Mouse (Mus musculus): ENCODE measurements around the gene Adgre1.
A peak's percentile ranks its signal among the peaks of the same experiment; 100 is the strongest.
"Not testable (repeated sequence)": the region's sequence is repeated elsewhere in the genome, so short reads cannot be mapped to it uniquely, and the experiment has no call there.

Adgre1 gene

GRCm38 (mm10) chr17:57358441-57358840 is at the start of gene Adgre1:
Adgre1 (plus strand) TSS chr17:57358691.
- no peak for DNase-seq

- no peak for DNase-seq
These were observed 46.7 kb upstream of the Adgre1 start for GRCm38 (mm10) chr17:57311801-57312200.

- DNase-seq, result no peak
These were observed 30.9 kb upstream of the Adgre1 start for GRCm38 (mm10) chr17:57327615-57328014.

- DNase-seq, result no peak
These were observed 29.5 kb upstream of the Adgre1 start for GRCm38 (mm10) chr17:57328944-57329343.

- no peak for DNase-seq
These were observed 27.5 kb upstream of the Adgre1 start for GRCm38 (mm10) chr17:57330993-57331392.

GRCm38 (mm10) chr17:57332241-57332640 is 26.2 kb upstream of the Adgre1 start:
- DNase-seq, result no peak

- no peak for DNase-seq
These were observed 24.3 kb upstream of the Adgre1 start for GRCm38 (mm10) chr17:57334001-57334760.

- peak; percentile 81 to 87 for DNase-seq
These were observed 23.7 kb upstream of the Adgre1 start for GRCm38 (mm10) chr17:57334761-57335150.

GRCm38 (mm10) chr17:57335194-57335593 is 23.3 kb upstream of the Adgre1 start:
- not testable (repeated sequence) for DNase-seq

GRCm38 (mm10) chr17:57335673-57336303 is 22.7 kb upstream of the Adgre1 start:
- peak; percentile 84 to 87 for DNase-seq

- DNase-seq, result no peak
These were observed 20.5 kb upstream of the Adgre1 start for GRCm38 (mm10) chr17:57337996-57338395.

- no peak for DNase-seq
These were observed 19.2 kb upstream of the Adgre1 start for GRCm38 (mm10) chr17:57339298-57339697.

GRCm38 (mm10) chr17:57341568-57341967 is 16.9 kb upstream of the Adgre1 start:
- DNase-seq, result no peak

- no peak for DNase-seq
These were observed 14.3 kb upstream of the Adgre1 start for GRCm38 (mm10) chr17:57344029-57344707.

GRCm38 (mm10) chr17:57347017-57347416 is 11.5 kb upstream of the Adgre1 start:
- no peak for DNase-seq

GRCm38 (mm10) chr17:57347781-57348180 is 10.7 kb upstream of the Adgre1 start:
- no peak for DNase-seq

- DNase-seq, result no peak
These were observed 9.4 kb upstream of the Adgre1 start for GRCm38 (mm10) chr17:57349067-57349466.

- DNase-seq, result no peak
These were observed 8.3 kb upstream of the Adgre1 start for GRCm38 (mm10) chr17:57350212-57350611.

- DNase-seq, result no peak
These were observed 7.4 kb upstream of the Adgre1 start for GRCm38 (mm10) chr17:57351107-57351506.

GRCm38 (mm10) chr17:57359485-57360241 is 1.2 kb downstream of the Adgre1 start:
- no peak for DNase-seq
